Mouse (Mus musculus): ENCODE results near the gene Thop1.
"Not testable (repeated sequence)": the region's sequence is repeated elsewhere in the genome, so short reads cannot be mapped to it uniquely, and the experiment has no call there.

The Thop1 gene

DNA sequence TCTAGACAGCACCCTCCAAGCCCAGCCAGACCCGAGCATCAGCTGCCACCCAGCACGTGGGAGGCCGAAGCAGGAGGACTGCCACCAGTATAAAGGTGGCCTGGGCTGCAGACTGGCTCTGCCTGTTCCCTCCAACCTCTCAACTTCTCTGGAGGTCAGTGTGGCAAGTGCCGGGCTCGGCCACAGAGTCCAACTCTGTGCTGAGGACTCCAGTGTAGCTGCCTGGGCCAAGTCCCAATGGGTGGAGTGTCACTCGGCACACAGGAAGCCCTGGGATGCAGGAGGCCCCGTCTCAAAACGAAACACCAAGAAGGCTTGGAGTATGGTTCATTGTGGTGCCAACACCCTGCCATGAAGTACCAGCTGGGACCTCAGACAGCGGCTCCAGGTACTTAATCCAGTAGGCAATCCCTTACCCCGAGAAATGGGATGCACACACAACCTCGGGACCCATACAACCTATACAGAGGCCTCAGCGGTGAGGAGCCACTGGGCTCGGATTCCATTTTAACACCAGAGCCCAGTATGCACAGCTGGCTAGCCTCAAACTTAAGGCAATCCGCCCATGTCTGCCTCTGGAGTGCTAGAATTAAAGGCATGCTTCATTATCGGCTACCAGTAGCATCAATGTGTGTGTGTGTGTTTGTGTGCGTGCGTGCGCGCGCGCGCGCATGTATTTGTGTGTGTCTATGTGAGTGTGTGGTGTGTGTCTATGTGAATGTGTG lies 12.3 kb upstream of the Thop1 start:
- in situ Hi-C loops (cut with MboI) = no loop called here

- in situ Hi-C loops (cut with MboI) = no loop called here
Observed at GRCm38 (mm10) chr10:81058896-81059295, 10.9 kb upstream of the Thop1 start.

DNA sequence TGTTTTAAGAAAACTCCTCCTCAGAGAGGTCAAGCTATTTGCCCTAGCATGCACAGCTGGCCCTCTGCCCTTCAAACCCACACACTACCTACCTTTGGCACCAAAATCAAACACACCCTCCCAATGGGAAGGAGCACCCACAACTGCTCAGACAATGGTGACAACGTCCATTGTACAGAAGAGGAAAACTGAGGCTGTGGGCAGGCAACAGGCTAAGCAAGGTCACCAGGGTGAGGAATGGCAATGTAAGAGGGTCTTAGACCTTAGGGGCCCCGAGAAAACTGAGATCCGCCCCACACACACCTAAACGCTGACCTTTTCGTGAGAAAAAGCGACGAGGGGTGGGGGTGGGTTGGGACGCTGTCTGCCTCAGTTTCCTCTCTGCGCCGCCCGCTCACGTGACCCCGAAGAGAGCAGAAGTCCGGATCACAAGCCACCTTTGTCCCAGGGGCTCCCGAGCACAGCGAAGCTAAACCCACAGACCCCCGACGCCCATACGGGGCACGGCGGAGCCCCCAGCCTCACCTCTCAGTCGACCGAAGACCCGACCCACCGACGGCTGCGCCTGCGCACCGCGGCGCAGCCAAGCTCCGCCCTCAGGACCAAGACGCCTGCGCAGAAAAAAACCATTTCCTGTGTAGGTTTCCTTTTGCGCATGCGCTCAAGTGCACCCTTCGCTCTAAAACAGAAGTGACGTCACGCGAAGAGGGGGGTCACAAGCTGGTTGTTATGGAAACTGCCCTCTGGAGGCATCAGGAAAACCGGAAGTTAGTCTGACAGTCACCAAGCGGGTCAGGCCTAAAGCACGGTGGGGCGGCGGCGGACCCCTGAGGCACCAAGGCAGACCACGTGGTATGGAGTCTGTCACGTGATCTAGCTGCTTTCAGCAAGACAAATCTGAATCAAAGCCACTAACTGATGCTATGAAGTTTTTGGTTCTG lies 10.0 kb upstream of the Thop1 start, which contains the start of gene Sgta:
Gene Sgta, minus strand, starts transcription at position 579 of the 941 bp plus-strand sequence.
- in situ Hi-C loops (cut with MboI) = no loop called here

DNA sequence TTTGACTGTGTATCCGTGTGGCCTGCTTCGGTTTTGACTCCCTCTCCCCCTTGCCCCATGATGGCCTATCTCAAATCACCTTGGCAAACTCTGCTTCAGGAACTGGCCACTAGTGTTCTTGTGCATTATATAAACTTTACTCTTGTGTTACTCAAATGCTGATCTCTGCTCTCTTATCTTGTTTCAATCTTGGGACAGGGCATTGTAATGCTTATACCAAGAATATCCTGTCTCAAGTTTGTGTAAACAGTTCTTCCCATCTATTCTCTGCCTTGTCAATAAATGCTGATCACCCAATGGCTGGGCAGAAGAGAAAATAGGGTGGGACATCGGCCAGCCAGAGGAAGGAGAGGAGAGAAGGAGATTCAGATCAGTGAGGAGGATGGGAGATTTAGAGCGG lies 7.1 kb upstream of the Thop1 start:
- in situ Hi-C loops (cut with MboI) = no loop called here

- in situ Hi-C loops (cut with MboI) = not testable (repeated sequence)
Observed at GRCm38 (mm10) chr10:81064519-81064918, 5.3 kb upstream of the Thop1 start.

DNA sequence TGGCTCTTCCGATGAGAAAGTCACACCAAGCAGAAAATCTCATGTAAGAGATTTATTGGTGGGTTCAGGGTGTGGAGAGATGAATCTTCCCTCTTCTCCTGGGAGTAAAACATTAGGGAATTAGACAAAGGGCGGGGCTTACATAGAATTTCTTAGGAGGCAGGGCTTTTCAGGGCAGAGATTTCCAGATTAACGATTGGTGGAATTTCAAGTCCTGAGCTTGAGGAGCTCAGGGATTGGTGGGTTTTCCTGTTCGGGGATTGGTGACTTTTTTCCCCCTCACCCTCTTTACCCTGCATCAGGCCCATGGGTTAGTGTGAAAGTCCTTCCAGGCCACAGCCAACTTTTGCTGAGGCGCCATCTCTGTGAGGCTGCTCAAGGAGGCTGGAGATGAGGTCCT lies 1.1 kb upstream of the Thop1 start:
- in situ Hi-C loops (cut with MboI) = no loop called here

- in situ Hi-C loops (cut with MboI) = no loop called here
Observed at GRCm38 (mm10) chr10:81072290-81072689, 2.5 kb downstream of the Thop1 start.

GRCm38 (mm10) chr10:81073464-81073863 lies 3.6 kb downstream of the Thop1 start:
- in situ Hi-C loops (cut with MboI) = no loop called here

DNA sequence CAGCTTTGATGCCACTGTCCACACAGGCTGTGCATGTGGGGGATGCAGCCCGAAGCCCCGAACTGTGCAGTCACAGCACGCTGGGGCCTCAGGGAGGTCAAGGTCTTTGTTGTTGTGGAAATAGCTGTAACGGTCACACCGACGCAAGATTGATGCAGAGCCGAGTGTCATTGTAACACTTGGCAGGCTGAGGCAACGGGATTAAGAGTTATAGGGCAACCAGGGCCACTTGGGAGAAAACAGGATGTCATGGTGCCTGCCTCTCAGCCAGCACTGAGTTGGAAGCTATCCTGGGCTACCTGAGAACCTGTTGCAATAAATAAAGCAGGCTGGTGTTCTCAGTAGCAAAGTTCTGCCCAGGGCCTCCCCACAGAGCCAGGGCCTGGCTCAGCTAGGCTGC lies 5.9 kb downstream of the Thop1 start:
- in situ Hi-C loops (cut with MboI) = no loop called here

- in situ Hi-C loops (cut with MboI) = no loop called here
Observed at GRCm38 (mm10) chr10:81076356-81076755, 6.5 kb downstream of the Thop1 start.

DNA sequence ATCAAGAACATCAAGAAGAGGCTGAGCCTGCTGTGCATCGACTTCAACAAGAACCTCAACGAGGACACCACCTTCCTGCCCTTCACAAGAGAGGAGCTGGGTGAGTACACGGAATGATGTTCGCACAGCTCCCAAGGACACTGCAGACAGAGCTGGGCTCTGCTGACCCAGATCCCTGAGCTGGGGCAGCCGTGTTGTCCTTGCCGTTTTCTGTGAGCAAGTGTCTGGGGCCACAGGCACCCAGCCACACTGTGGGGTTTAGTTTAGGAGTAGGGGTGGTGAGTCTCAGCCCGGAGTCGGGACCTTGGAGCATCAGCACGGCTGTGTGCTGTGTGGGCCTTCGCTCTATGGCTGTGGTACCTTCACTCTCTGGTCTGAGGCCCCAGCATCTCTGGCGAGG lies 8.1 kb downstream of the Thop1 start:
- in situ Hi-C loops (cut with MboI) = no loop called here

GRCm38 (mm10) chr10:81080008-81080655 lies 10.3 kb downstream of the Thop1 start:
- in situ Hi-C loops (cut with MboI) = no loop called here

- in situ Hi-C loops (cut with MboI) = no loop called here
Observed at GRCm38 (mm10) chr10:81082168-81082960, 12.5 kb downstream of the Thop1 start.

DNA sequence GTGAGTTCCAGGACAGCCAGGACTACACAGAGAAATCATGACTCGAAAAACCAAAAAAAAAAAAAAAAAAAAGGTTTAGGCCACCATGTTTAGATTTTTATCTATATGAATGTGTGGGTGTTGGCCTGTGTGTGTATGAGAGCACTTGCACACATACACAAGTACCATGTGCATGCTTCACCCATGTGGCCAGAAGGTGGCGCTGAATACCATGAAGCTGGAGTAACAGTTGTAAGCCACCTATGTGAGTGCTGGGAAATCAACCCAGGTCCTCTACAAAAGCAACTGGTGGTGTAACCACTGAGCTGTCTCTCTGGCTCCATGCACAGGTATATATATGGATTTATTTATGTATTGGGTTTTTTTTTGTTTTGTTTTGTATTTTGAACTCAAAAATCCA lies 17.2 kb downstream of the Thop1 start:
- in situ Hi-C loops (cut with MboI) = no loop called here

DNA sequence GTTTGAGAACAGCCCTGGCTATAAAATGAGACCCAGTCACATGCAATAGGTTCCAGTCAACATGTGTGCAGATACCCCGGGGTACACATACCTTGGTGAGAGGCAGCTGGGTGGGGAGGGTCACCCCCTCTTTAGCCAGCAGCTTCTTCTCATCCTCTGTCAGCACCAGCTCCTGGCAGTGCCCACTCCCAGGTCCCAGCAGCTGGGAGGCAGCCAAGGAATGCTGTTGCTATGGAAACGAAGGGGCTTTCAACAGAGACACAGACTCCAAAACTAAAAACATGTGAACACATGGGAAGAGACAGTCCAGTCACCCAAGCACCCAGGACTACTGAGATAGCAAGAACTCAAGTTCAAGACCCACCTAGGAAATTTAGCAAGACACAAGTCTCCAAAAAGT lies 19.4 kb downstream of the Thop1 start:
- in situ Hi-C loops (cut with MboI) = no loop called here

GRCm38 (mm10) chr10:81090621-81091020 lies 20.8 kb downstream of the Thop1 start:
- in situ Hi-C loops (cut with MboI) = no loop called here

DNA sequence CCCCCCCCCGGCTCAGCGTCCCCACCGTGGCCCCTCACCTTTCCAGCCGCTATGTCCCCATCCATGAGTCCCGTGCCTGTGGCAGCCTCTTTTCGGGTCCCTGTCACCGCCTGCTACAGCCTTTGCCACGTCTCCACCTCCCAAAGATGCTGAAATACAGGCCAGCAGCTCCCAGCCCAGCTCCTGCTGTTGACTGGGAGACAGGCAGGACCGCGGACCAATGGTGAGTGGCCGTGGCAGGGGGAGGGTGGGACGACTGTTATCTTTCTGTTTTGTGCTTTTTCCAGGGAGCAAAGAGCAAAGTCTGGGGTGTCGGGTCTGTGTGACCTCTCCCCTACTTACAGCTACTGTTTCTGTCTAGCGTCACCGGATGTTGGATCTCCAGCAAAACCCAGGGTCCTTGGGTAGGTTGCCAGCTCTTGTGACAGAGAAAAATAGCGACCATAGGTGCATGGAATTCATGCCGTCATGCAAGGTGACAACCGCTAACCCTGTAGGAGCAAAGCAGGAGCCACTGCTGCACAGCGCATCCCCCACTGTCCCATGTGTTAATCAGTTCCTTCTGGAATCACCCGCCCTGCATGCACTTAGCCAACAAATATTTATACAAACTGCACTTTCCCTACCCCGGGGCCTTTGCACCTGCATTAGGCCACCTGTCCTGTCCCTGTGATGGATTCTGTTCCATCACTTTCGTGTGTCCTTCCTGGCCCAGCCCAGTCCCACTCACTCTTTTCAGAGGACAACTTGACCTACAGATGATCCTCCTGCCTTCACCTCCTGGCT lies 22.8 kb downstream of the Thop1 start:
- in situ Hi-C loops (cut with MboI) = no loop called here

- in situ Hi-C loops (cut with MboI) = no loop called here
Observed at GRCm38 (mm10) chr10:81094931-81095678, 25.3 kb downstream of the Thop1 start.

DNA sequence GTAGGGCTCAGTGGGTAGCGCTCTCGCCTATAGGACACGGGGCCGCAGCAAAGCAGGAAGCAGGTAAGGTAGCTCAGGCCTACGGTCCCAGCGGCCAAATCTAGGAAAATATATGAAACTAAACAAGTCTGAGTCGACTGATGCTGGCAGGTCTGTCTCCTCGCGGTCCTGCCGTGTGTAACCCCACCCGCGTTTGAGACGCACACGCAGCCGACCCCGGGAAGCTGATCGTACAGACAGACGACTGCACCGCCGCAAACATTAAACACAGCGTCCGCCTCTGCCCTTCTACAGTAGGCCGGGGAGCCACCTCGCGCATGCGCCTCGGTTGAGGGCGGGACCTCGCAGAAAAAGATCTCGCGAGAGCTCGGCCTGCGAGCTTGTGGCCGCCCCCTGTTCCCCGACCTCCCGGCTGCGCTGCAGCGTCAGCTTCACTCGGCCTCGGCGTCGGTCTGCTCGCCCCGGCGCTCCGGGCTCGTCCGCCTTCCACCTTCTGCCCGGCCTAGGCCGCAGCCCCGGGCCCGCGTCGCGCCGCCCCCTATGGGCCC lies 35.8 kb downstream of the Thop1 start, which contains the start of gene Map2k2:
Gene Map2k2, plus strand, starts transcription at position 351 of the 548 bp plus-strand sequence.
- in situ Hi-C loops (cut with MboI) = no loop called here

All from mature B cell (primary cell).